Mouse (Mus musculus) embryonic fibroblast, embryonic 13.5 days (primary cell): ENCODE measurements at regions not wholly inside any gene's neighbourhood (a gene's known extent, or its start where the extent isn't known, plus 50 kb on each side); places are given as distances from the start of the nearest gene placed in this dataset.

ENCODE experiments used
- CTCF ChIP-seq: IDR thresholded peaks from 2 replicates; pipeline ENCODE4 v1.5.1; 2011; ENCODE audit warnings: mild to moderate bottlenecking, control low read depth, low read length, moderate library complexity, borderline replicate concordance; ENCODE audit not compliant: insufficient read depth
- POLR2A ChIP-seq: IDR thresholded peaks from 2 replicates; pipeline ENCODE4 v1.6.1; 2011; ENCODE audit warnings: low read depth, mild to moderate bottlenecking, control low read depth, low read length, moderate library complexity

DNA sequence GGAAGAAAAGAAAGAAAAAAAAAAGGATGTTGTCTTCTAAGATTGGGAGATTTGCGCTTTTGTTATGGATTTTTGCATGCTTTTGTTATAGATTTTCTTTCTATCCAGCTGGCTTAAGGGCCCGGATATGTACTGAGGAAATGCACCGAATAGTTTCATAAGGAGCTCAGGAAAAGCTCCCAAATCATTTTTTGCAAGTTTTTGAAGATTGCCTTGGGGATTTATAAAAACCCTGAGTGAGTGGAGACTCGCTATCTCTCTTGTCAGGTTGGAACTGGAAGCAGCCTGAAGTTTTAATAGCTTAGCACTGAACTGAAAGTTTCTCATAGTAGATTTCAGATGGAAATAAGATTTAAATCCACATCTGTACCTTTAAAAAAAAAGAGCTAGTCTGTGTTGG, 188.0 kb upstream of the Prickle1 start:
- TF ChIP-seq CTCF: no peak
- TF ChIP-seq POLR2A: no peak
